ENCODE assay signal across 16 mouse cellular contexts in the genomic region with DNA sequence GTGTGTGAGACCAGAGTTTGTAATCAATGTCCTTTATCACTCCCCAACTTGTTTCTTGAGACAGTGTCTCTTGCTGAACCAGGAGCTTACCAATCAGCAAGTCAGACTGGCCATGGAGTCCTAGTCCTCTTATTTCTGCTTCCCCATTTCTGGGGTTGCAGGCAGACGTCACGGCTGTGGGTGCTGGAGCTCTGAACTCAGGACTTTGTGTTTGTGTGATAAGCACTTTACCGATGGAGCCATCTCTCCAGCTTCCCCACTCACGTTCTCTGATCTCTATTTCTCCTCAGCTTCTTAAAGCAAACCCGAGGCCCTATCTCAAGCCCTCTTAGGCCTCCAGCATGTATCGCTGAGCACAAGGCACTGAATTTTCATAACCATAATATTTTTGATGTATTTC. TPM values are rescaled to one million over a fixed set of nuclear protein-coding genes. Genes with fewer than 3 reads are reported as not detected.
"Had no signal": no experiment of that assay in that cellular context is flagged by ENCODE, and none has a peak within 500 bp of the region (broad histone marks: within the 10 kb centered on the region; RNA-seq: fewer than 3 reads in every experiment).

No protein-coding gene starts in this region.

- H3K9me3 ChIP-seq: kidney, embryonic 15.5 days; limb, embryonic 10.5 days; liver, embryonic 15.5 days; megakaryocyte, embryonic 14.5 days; stomach, embryonic 15.5 days had no signal

- H3K4me1 ChIP-seq: kidney, embryonic 15.5 days; liver, embryonic 15.5 days; megakaryocyte, embryonic 14.5 days; stomach, embryonic 15.5 days had no signal

- DNase-seq: kidney, adult 2 months; kidney, postnatal 14 days; lung, adult 2 months; lung, postnatal 4 days; right cerebral cortex, postnatal 4 days; spleen, adult 18-20 months; thymus, postnatal 4 days had no signal

- H3K27me3 ChIP-seq: stomach, embryonic 15.5 days had no signal

- H3K4me3 ChIP-seq: kidney, embryonic 15.5 days; left cerebral cortex, adult 2 months; limb, embryonic 10.5 days; liver, embryonic 15.5 days; megakaryocyte, embryonic 14.5 days; stomach, embryonic 15.5 days had no signal

- H3K4me2 ChIP-seq: kidney, embryonic 15.5 days; liver, embryonic 11.5 days; liver, embryonic 15.5 days; midbrain, embryonic 11.5 days; stomach, embryonic 15.5 days had no signal

- H3K9ac ChIP-seq: kidney, embryonic 15.5 days; liver, embryonic 15.5 days; stomach, embryonic 15.5 days had no signal

- H3K36me3 ChIP-seq: kidney, embryonic 15.5 days; limb, embryonic 10.5 days; liver, embryonic 15.5 days; stomach, embryonic 15.5 days had no signal

- ATAC-seq: lung, postnatal 0 days had no signal

- H3K27ac ChIP-seq: kidney, embryonic 15.5 days; left cerebral cortex, adult 2 months; limb, embryonic 10.5 days; liver, embryonic 15.5 days; stomach, embryonic 15.5 days had no signal

RNA-seq across cellular contexts. Expression of a gene that starts 17.7 kb away (rescaled TPM):
- polyA plus RNA-seq: liver, embryonic 11.5 days; lung, postnatal 0 days had no signal
